Mouse (Mus musculus) heart, postnatal 0 days (tissue): Measurements from ENCODE around the gene Socs4. TPM values are rescaled to one million over a fixed set of nuclear protein-coding genes. Genes with fewer than 3 reads are reported as not detected.

Source experiments
- ATAC-seq: fragments of 200-750 bp; cut with Nextera tagmentation; 2 replicates; pipeline ENCODE4 v1.8.0; 2017; ENCODE audit warnings: low read depth, moderate number of reproducible peaks, moderate library complexity; ENCODE audit not compliant: insufficient read depth
- DNase-seq: peaks from one replicate; pipeline ENCODE4 v3.0.0-alpha.2; 2016; ENCODE audit warnings: low spot score
- H3K27ac ChIP-seq: fragments of 300-500 bp; sonication (generic); 2 replicates; pipeline ENCODE4 v1.5.1; 2014; ENCODE audit warnings: low read depth, mild to moderate bottlenecking
- H3K27me3 ChIP-seq: fragments of 300-500 bp; sonication (generic); 2 replicates; pipeline ENCODE4 v1.6.1; 2014; ENCODE audit warnings: low read length, mixed read lengths; ENCODE audit not compliant: control insufficient read depth, insufficient read depth
- H3K36me3 ChIP-seq: fragments of 300-500 bp; sonication (generic); replicated peaks from 2 replicates; pipeline ENCODE4 v1.6.1; 2014; ENCODE audit warnings: low read length, mixed read lengths; ENCODE audit not compliant: control insufficient read depth, insufficient read depth
- H3K4me1 ChIP-seq: fragments of 300-500 bp; sonication (generic); 2 replicates; pipeline ENCODE4 v1.6.1; 2014; ENCODE audit warnings: antibody characterized with exemption; ENCODE audit not compliant: control insufficient read depth, insufficient read depth
- H3K4me2 ChIP-seq: fragments of 300-500 bp; sonication (generic); 2 replicates; pipeline ENCODE4 v1.6.1; 2014; ENCODE audit warnings: low read depth, mild to moderate bottlenecking, low read length, moderate library complexity
- H3K4me3 ChIP-seq: fragments of 300-500 bp; sonication (generic); 2 replicates; pipeline ENCODE4 v1.5.1; 2014; ENCODE audit warnings: low read depth, low read length
- H3K9ac ChIP-seq: fragments of 300-500 bp; sonication (generic); replicated peaks from 2 replicates; pipeline ENCODE4 v1.6.1; 2014; ENCODE audit warnings: low read depth, low read length, mixed read lengths
- H3K9me3 ChIP-seq: fragments of 300-500 bp; sonication (generic); replicated peaks from 2 replicates; pipeline ENCODE4 v1.6.1; 2016; ENCODE audit warnings: low read length; ENCODE audit not compliant: control insufficient read depth
- CTCF ChIP-seq: IDR thresholded peaks from 2 replicates; pipeline ENCODE4 v1.5.1; 2016; ENCODE audit warnings: antibody characterized with exemption, control low read depth, low read depth
- EP300 ChIP-seq: IDR thresholded peaks from 2 replicates; pipeline ENCODE4 v1.6.1; 2016; ENCODE audit warnings: antibody characterized with exemption, low read depth
- WGBS: fragments of 180-500 bp; shearing (Covaris S2); extraction: QIAGEN DNeasy Blood & Tissue Kit; methylation state at CpG from one replicate; pipeline ENCODE4 v1.1.7; 2014; 5-methylcytosine and 5-hydroxymethylcytosine counted together
- polyA plus RNA-seq: library from polyadenylated mRNA; unstranded; fragments of >200 nt; fragmentation: Nextera tagmentation; extraction: Ambion mirVana; gene quantifications from 2 replicates; pipeline ENCODE4 v1.2.1, GENCODE M21; 2015
- total RNA-seq: library from RNA; depleted of rRNA; stranded (reverse); fragments of >200 nt; gene quantifications from 2 replicates; pipeline ENCODE4 v1.2.3, GENCODE M21; 2014; ENCODE audit warnings: low replicate concordance; rRNA removed

Gene Socs4
- total RNA-seq (3.3 and 4.6 TPM in 2 replicates), polyA plus RNA-seq (1.7 and 1.9 TPM in 2 replicates)

- Histone ChIP-seq H3K9ac (peak within 1 kb of the TSS; percentile 80), H3K9me3 (no peaks in the 10 kb centered on the region), H3K4me2 (peak within 1 kb of the TSS; percentile 99), H3K4me3 (peak within 1 kb of the TSS; percentile 88), H3K27ac (peak within 1 kb of the TSS; percentile 94), H3K36me3 (peaks cover 6% of the 10 kb centered on the region), H3K27me3 (no peaks in the 10 kb centered on the region), H3K4me1 (peaks cover 10% of the 10 kb centered on the region; the same call in 1 of the 2 replicates)
- DNase-seq: peak; percentile 88
- under 1% methylated on average over 74 of the region's 77 CpGs for WGBS
- no peak for TF ChIP-seq CTCF
- no peak for TF ChIP-seq EP300
- peak; percentile 97 for ATAC-seq
These were observed at the start of gene Socs4, which contains the start of gene Wdhd1 for GRCm38 (mm10) chr14:47276637-47277393. Socs4 (plus strand) TSS chr14:47276931. Wdhd1 (minus strand) TSS chr14:47276857.

GRCm38 (mm10) chr14:47229796-47230376 is 46.8 kb upstream of the Socs4 start:
- no peaks in the 10 kb centered on the region for H3K36me3 ChIP-seq
- ATAC-seq: no peak
- peak; percentile 59 for DNase-seq
- no peaks in the 10 kb centered on the region for H3K27me3 ChIP-seq
- H3K4me3 ChIP-seq: no peak overlapping the region
- no peaks in the 10 kb centered on the region for H3K9me3 ChIP-seq
- H3K27ac ChIP-seq: peak overlapping the region; percentile 50
- H3K4me2 ChIP-seq: no peak overlapping the region
- H3K4me1 ChIP-seq: no peaks in the 10 kb centered on the region; the same call in 1 of the 2 replicates
- H3K9ac ChIP-seq: no peak overlapping the region
- TF ChIP-seq CTCF (no peak), EP300 (no peak)
- 40% methylated on average over 11 of the region's 11 CpGs for WGBS

GRCm38 (mm10) chr14:47233602-47234001 is 43.1 kb upstream of the Socs4 start:
- DNase-seq (peak; percentile 35), ATAC-seq (peak; percentile 24; the same call in 1 of the 2 replicates)
- TF ChIP-seq EP300 (no peak), CTCF (no peak)
- WGBS: 21% methylated on average over 2 of the region's 2 CpGs
- Histone ChIP-seq H3K4me1 (no peaks in the 10 kb centered on the region; the same call in 1 of the 2 replicates), H3K4me3 (no peak overlapping the region), H3K36me3 (no peaks in the 10 kb centered on the region), H3K27ac (no peak overlapping the region), H3K4me2 (no peak overlapping the region), H3K27me3 (no peaks in the 10 kb centered on the region), H3K9me3 (no peaks in the 10 kb centered on the region), H3K9ac (no peak overlapping the region)

DNA sequence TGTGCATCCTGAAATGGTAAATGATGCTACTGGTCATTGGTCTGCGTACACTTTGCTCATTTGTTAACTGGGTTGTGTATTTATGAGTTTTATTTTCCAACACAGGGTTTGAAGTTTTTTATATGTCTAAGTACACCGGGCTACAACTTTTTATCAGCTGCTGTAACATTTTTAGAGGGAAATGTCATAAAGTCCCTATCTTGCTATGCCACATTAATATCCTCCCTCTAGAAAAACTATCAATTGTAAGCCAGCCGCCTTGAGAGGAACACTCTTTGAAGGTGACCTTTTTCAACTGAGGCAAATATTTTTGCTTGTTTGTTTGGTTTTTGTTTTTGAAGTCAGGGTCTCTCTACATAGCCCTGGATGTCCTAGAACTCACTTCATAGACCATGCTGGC is 42.7 kb upstream of the Socs4 start:
- ATAC-seq (no peak), DNase-seq (no peak)
- H3K4me1 ChIP-seq: no peaks in the 10 kb centered on the region; the same call in 1 of the 2 replicates
- TF ChIP-seq CTCF (no peak), EP300 (no peak)
- no peaks in the 10 kb centered on the region for H3K27me3 ChIP-seq
- no peaks in the 10 kb centered on the region for H3K9me3 ChIP-seq
- no peak overlapping the region for H3K9ac ChIP-seq
- H3K27ac ChIP-seq: no peak overlapping the region
- WGBS: 62% methylated on average over 3 of the region's 3 CpGs
- H3K4me3 ChIP-seq: no peak overlapping the region
- H3K36me3 ChIP-seq: no peaks in the 10 kb centered on the region
- no peak overlapping the region for H3K4me2 ChIP-seq

DNA sequence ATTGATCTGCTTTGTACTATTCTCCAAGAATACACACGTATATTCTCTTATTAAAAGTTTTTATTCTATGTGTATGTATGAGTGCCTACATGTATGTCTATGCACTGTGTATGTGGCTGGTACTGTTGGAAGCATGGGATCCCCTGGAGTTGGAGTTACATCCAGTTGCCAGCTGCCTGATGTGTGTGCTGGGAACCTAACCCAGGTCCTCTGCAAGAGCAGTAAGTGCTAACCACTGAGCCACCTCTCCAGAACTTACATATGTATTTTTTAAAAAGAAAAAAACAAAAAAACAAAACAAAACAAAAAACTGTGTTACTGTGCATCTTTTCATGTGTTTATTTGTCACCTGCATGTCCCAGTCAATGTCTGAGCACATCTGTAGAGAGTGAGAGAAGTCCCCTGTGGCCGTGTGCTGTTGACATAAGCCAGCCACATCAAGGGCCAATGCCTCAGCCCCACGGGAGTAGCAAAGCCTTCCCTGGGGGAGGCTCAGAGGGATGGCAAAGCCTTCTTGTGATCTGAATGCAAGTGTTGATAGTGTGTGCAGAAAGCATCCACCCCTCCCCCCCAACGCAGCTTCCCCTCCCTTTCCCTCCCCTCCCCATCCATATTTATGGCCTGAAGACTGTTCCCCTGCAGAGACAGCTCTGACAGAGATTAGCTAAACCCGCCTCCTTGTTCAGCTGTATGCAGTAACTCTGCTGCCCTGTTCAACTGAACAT is 42.0 kb upstream of the Socs4 start:
- H3K4me2 ChIP-seq: no peak overlapping the region
- H3K9me3 ChIP-seq: no peaks in the 10 kb centered on the region
- H3K36me3 ChIP-seq: no peaks in the 10 kb centered on the region
- ATAC-seq (no peak), DNase-seq (no peak)
- no peak overlapping the region for H3K9ac ChIP-seq
- H3K4me1 ChIP-seq: no peaks in the 10 kb centered on the region; the same call in 1 of the 2 replicates
- H3K27me3 ChIP-seq: no peaks in the 10 kb centered on the region
- WGBS: 46% methylated on average over 5 of the region's 5 CpGs
- H3K27ac ChIP-seq: no peak overlapping the region
- H3K4me3 ChIP-seq: no peak overlapping the region
- TF ChIP-seq CTCF: no peak
- no peak for TF ChIP-seq EP300
